ENCODE assay signal across 1 mouse cellular context in genomic region chr7:120634711-120635361, GRCm38 (mm10).
A peak's percentile ranks its signal among the peaks of the same experiment; 100 is the strongest.
TF ChIP-seq lines count a peak whose summit lies in the region.

TSS of gene Uqcrc2 (plus strand) at chr7:120635176.

TF ChIP-seq in CH12.LX, 34 proteins besides CTCF, POLR2A, EP300 and RAD21 (continued from another document):
- TF ChIP-seq KAT2A (IDR thresholded peaks at IDR 0.05; ENCODE audit: insufficient replicate concordance, low read length): peak; percentile 71; the same call in 1 of the 2 replicates
- no peak; the same call in 1 of the 2 replicates for TF ChIP-seq NRF1 (IDR thresholded peaks at IDR 0.05; ENCODE audit: low read depth, low read length)
- TF ChIP-seq NELFE (IDR thresholded peaks at IDR 0.05; ENCODE audit: low read depth, low read length): peak; percentile 84
- TF ChIP-seq ZNF384 (IDR thresholded peaks at IDR 0.05; ENCODE audit: low read depth, low read length): no peak
- peak; percentile 77 for TF ChIP-seq ZMIZ1 (IDR thresholded peaks at IDR 0.05; ENCODE audit: low read depth, low read length)
- peak; percentile 60; the same call in 1 of the 2 replicates for TF ChIP-seq MEF2A (IDR thresholded peaks at IDR 0.05; ENCODE audit: borderline replicate concordance, low read depth, low read length)
- peak; percentile 84 for TF ChIP-seq HCFC1 (IDR thresholded peaks at IDR 0.05; ENCODE audit: low read depth, low read length)
